Mouse (Mus musculus): ENCODE measurements around the gene Nppc. TPM values are rescaled to one million over a fixed set of nuclear protein-coding genes. Genes with fewer than 3 reads are reported as not detected.

Gene Nppc
- polyA plus RNA-seq, 1 experiment from 2014 or later, result 0.67 TPM

DNA sequence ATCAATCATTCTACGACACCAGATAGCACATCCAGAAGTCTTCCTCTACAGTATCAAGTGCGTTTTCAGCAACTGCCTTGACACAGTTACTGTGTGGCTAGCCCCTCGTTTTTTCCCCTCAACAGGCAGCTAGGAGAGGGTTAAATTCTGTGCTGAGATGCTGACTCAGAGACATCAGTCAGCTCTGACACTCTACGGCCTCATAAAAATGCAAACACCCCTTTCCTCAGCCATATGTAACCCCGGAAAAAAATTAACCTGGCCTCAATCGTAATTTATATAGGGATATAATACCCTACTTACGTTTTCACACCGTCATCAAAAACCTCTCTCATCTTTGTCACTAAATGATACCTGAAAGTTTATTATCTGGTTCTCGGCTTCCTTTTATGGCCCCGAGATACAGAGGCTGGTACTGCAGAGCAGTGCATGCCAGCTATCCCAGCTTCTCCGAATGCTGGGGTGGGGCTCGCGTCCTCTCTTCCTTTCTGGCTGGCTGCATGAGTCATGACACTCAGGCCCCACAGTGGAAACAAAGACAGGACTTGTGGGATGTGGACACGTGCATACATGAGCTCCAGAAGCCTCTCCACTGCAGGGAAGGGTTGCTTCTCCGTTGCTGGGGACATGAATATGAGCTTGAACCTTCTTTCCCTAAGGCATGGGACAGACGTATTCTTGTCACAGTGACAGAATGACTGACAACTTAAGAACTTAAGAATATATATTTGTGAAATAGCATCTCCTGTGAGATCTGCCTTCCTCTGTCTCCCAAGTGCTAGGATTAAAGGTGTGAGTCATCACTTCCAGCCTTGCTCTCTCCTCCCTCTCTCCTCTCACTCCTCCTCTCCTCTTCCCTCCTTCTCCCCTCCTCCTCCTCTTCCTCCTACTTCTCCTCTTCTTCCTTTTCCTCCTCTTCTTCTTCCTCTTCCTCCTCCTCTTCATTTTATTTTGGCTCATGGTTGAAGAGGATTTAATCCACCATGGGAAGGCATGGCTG is 47.1 kb downstream of the Nppc start:
- Histone ChIP-seq H3K9me3 (ENCODE audit: control insufficient read depth, low read length) (no peaks in the 10 kb centered on the region), H3K4me1 (ENCODE audit: control insufficient read depth, insufficient read depth, low read length) (no peaks in the 10 kb centered on the region), H3K9ac (ENCODE audit: low read length) (no peak overlapping the region), H3K27me3 (ENCODE audit: control insufficient read depth, insufficient read depth, low read length) (no peaks in the 10 kb centered on the region), H3K4me3 (ENCODE audit: low read depth, low read length) (no peak overlapping the region), H3K36me3 (ENCODE audit: control insufficient read depth, insufficient read depth, low read length) (no peaks in the 10 kb centered on the region), H3K4me2 (ENCODE audit: low read depth, severe bottlenecking) (no peak overlapping the region), H3K27ac (replicated peaks; ENCODE audit: low read depth, low read length) (no peak overlapping the region)
- ATAC-seq (ENCODE audit: insufficient number of reproducible peaks, low FRiP score, low TSS enrichment, low read depth), result no peak
- no peak for DNase-seq (ENCODE audit: low spot score)
- 36% methylated on average over 16 of the region's 16 CpGs for WGBS

GRCm38 (mm10) chr1:86622296-86622695 is 48.1 kb downstream of the Nppc start:
- Histone ChIP-seq H3K27me3 (ENCODE audit: control insufficient read depth, insufficient read depth, low read length) (no peaks in the 10 kb centered on the region), H3K36me3 (ENCODE audit: control insufficient read depth, insufficient read depth, low read length) (no peaks in the 10 kb centered on the region), H3K4me1 (ENCODE audit: control insufficient read depth, insufficient read depth, low read length) (no peaks in the 10 kb centered on the region), H3K4me2 (ENCODE audit: low read depth, severe bottlenecking) (no peak overlapping the region), H3K9me3 (ENCODE audit: control insufficient read depth, low read length) (no peaks in the 10 kb centered on the region), H3K27ac (replicated peaks; ENCODE audit: low read depth, low read length) (no peak overlapping the region), H3K4me3 (ENCODE audit: low read depth, low read length) (no peak overlapping the region), H3K9ac (ENCODE audit: low read length) (no peak overlapping the region)
- WGBS, result 83% methylated on average over 2 of the region's 2 CpGs
- no peak for DNase-seq (ENCODE audit: low spot score)
- no peak for ATAC-seq (ENCODE audit: insufficient number of reproducible peaks, low FRiP score, low TSS enrichment, low read depth)

GRCm38 (mm10) chr1:86618454-86619125 is 51.8 kb downstream of the Nppc start:
- Histone ChIP-seq H3K4me1 (ENCODE audit: control insufficient read depth, insufficient read depth, low read length) (no peaks in the 10 kb centered on the region), H3K4me3 (ENCODE audit: low read depth, low read length) (no peak overlapping the region), H3K9ac (ENCODE audit: low read length) (no peak overlapping the region), H3K27me3 (ENCODE audit: control insufficient read depth, insufficient read depth, low read length) (no peaks in the 10 kb centered on the region), H3K4me2 (ENCODE audit: low read depth, severe bottlenecking) (no peak overlapping the region), H3K36me3 (ENCODE audit: control insufficient read depth, insufficient read depth, low read length) (no peaks in the 10 kb centered on the region), H3K9me3 (ENCODE audit: control insufficient read depth, low read length) (no peaks in the 10 kb centered on the region), H3K27ac (replicated peaks; ENCODE audit: low read depth, low read length) (no peak overlapping the region)
- 60% methylated on average over 10 of the region's 10 CpGs for WGBS
- ATAC-seq (ENCODE audit: insufficient number of reproducible peaks, low FRiP score, low TSS enrichment, low read depth) (no peak), DNase-seq (ENCODE audit: low spot score) (peak; percentile 79)

Small RNA genes lying within 50 kb of the gene (microRNA-seq; reads per million reads assigned to microRNA genes)
- gene Gm22955, result not detected

Other genes starting within 250 kb of the Nppc start
- gene Nmur1, start 244.3 kb downstream of the Nppc start, polyA plus RNA-seq (2014; fragmentation: Nextera tagmentation; extraction: Ambion mirVana), result 0.12 and 0.40 TPM in 2 replicates
- not detected in 2 replicates for gene Tex44, start 244.2 kb downstream of the Nppc start, polyA plus RNA-seq (2014; fragmentation: Nextera tagmentation; extraction: Ambion mirVana)
- 4,370 and 4,506 TPM in 2 replicates for gene Ptma, start 143.8 kb downstream of the Nppc start, polyA plus RNA-seq (2014; fragmentation: Nextera tagmentation; extraction: Ambion mirVana)
- 76.7 and 81.6 TPM in 2 replicates for gene Pde6d, start 87.9 kb downstream of the Nppc start, polyA plus RNA-seq (2014; fragmentation: Nextera tagmentation; extraction: Ambion mirVana)
- gene Cops7b, start 87.7 kb downstream of the Nppc start, polyA plus RNA-seq (2014; fragmentation: Nextera tagmentation; extraction: Ambion mirVana), result 57.8 and 61.6 TPM in 2 replicates
- 30.3 and 30.9 TPM in 2 replicates for gene Dis3l2, start 33.2 kb upstream of the Nppc start, polyA plus RNA-seq (2014; fragmentation: Nextera tagmentation; extraction: Ambion mirVana)